Mouse (Mus musculus) cerebellum, adult 8-10 months (tissue): ENCODE measurements around the gene Mrpl37.
"Not testable (repeated sequence)": the region's sequence is repeated elsewhere in the genome, so short reads cannot be mapped to it uniquely, and the experiment has no call there.

Experiments used
- DNase-seq: peaks from one replicate; pipeline ENCODE4 v3.0.0; 2022

Mrpl37 gene

DNA sequence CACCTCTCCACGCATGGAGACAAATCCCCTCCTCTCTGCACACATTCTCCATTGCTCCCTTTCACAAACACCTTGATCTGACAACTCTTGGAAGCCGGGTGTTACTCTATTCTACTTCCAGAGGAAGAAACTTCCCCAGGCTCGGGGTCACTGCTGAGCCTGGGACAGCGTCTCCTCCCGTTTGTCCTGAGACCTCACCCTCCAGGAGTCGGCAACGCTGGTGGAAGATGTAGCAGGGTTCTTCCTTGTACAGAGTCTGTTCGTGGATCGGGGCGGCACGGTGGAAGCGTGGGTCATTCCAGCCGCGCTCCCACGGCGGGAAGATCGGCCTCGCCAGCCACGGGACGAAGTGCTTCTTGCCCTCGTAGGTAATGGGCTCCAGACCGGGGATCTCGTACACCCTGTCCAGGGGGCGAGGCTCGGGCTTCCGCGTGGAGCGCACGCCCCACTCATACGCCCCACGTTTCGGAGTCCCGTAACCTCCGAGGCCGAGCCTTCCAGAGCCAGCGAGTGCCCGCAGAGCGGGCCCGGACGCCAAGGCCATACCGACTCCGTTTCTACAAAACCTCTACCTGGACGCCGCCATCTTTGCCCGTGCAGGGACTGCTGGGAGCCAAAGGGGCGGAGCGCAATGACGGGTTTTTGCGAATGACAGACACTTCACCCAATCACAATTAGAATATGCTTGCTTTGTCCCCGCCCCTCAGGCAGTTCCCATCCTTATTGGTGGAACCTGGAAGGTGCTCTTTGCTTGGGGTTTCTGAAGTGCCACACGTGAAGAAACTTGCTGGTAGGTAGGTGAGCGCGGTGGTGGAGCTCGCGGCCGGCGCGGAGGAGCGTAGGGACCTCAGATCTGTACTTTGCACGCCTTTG lies at the start of gene Mrpl37, which contains the start of gene Cyb5rl:
TSS of gene Mrpl37 (minus strand) at position 617 of the 873 bp plus-strand sequence.
TSS of gene Cyb5rl (plus strand) at position 737 of the 873 bp plus-strand sequence.
- DNase-seq = peak; percentile 98

DNA sequence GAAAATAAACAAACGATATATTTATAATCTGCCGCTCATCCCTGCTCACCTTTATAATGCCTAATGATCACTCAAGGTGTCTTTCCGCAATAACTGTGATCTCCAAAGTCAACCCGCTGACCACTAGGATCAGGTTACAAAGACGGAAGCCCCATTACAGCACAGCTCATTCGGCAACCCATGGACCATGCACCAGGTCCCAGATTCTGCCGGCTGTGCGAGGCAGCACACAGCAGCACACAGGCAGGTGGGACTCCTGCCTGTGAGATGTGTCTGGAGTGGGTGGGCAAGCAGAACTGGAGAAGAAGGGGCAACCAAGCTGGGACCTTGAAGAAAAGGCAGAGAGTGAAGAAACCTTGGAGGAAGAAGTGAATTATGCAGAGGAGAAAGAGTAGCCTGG lies 47.6 kb upstream of the Mrpl37 start:
- DNase-seq = no peak

DNA sequence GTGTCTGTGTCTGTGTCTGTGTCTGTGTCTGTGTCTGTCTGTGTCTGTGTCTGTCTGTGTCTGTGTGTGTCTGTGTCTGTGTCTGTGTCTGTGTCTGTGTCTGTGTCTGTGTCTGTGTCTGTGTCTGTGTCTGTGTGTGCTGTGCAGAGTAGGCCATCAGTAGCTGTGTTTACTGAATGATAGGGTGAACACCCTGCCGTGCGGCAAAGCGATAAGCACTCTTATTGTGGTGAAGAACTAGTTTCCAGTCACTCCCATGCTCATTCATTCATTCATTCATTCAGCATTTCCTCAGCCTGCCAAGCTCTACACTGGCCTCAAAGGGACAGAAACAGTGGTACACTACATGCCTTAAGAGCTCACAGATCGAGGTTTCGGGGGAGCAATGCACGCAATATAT lies 42.5 kb upstream of the Mrpl37 start:
- DNase-seq = not testable (repeated sequence)

- DNase-seq = no peak
Observed at GRCm38 (mm10) chr4:107108291-107108731, 41.6 kb upstream of the Mrpl37 start.

- no peak for DNase-seq
Observed at GRCm38 (mm10) chr4:107106777-107107176, 40.1 kb upstream of the Mrpl37 start.

DNA sequence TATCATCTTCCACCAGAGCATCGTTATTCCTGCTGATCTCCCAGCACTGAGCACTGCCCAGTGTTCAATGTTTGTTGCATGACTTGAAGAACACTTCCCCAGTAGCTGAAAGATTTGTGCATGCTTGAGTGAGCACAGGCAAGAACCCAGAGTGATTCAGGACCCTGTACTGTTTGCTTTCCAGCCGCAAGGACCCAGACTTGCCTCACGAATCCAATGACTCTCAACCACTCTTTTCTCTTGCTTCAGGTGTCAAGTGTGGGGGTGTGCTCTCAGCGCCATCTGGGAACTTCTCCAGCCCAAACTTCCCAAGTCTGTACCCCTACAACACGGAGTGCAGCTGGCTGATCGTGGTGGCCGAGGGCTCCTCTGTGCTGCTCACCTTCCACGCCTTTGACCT lies 35.6 kb upstream of the Mrpl37 start:
- no peak for DNase-seq

DNA sequence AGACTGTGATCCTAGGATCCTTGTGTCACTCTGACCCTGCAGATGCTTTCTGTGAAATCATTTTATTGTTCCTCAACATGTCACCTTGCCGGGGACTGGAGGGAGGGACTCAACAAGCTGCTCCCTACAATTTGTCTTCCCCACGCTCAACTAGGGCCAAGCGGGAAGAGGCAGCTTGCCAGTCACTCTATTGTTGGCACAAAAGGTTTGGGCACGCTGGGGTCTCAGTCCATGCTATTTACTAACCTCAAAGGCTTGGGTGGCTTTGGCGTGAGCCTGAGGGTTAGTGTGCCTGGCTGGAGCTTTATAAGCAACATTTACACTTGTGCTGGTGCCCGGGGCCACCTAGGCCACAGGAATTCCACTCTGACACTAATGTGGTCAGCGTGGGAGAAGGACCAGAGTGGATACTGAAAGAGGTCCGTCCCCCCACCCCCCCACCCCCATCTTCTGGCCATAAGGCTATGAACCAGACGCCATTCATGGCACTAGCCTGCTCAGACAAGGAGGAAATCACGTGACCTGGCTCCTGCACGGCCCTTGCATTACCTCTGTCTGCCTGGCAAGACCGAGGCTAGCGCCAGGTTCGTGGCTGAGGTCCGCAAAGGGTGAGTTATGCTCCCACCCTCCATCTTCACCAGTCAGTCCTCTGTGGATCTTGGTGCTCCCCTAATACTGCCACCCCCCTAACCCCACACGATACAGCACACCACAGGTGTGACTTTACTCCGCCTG lies 32.3 kb upstream of the Mrpl37 start:
- no peak for DNase-seq

DNA sequence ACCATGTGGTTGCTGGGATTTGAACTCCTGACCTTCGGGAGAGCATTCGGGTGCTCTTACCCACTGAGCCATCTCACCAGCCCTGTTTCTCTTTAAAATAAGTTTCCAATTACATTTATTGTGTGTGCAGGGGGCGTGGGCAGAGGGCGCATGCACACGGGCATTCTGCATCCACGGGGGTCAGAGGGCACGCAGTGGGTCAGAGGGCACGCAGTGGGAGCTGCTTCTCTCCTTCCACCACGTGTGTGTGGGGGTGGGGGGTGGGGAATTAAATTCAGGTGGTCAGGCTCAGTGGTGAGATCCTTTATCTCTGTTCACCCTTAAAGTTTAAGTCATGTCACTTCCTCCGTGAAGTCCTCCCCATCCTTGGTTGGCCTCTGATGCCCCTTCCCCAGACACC lies 31.7 kb upstream of the Mrpl37 start:
- no peak for DNase-seq

- no peak for DNase-seq
Observed at GRCm38 (mm10) chr4:107097871-107098270, 31.2 kb upstream of the Mrpl37 start.

DNA sequence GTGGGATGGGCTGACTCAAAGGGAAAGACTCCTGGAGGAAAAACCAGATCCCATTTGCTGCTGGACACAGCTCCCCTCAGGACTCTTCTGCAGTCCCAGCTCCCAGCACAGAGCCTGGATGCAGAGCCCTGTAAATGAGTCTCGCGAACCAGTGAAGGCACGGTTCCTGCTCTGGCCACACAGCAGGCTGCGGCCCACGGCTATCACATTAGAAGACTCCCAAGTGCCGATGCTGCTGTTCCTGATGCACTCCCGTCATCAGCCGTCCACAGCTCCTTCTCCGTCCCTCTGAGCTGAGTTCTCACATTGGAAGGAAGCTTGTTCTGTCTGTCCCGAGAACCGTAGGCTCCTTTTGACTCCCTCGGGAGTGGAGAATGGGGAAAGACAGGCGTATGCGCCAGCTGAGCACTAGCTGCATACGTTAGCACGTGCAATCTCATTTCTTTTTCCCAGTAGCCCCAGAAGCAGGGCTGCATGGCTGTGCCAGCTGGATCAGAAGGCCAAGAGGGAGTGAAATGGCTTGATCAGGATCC lies 30.2 kb upstream of the Mrpl37 start, which contains the start of gene Cdcp2:
TSS of gene Cdcp2 (plus strand) at position 51 of the 533 bp plus-strand sequence.
- no peak for DNase-seq

GRCm38 (mm10) chr4:107096043-107096442 lies 29.4 kb upstream of the Mrpl37 start:
- no peak for DNase-seq

- DNase-seq = no peak
Observed at GRCm38 (mm10) chr4:107094484-107095187, 28.0 kb upstream of the Mrpl37 start.

- DNase-seq = no peak
Observed at GRCm38 (mm10) chr4:107091696-107092095, 25.0 kb upstream of the Mrpl37 start.

GRCm38 (mm10) chr4:107084858-107085257 lies 18.2 kb upstream of the Mrpl37 start:
- DNase-seq = no peak

DNA sequence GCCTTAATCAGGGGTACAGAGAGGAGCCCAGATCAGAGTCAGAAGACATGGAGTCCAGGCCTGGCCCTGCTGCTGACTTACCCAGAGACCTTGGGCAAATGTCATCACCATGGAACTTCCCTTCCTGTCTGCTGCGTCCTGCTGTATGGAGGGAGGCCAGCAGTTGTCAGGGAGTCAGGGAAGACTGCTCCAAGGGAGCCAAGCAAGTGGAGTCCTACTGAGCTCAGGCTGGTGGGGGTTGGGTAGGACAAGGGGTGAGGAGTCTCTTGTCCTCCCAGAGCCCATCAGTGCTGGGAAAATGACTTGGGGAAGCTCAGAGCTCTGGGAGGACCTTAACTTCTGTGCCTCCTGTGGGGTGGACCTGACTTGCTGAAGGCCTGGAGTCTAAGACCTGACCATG lies 17.7 kb upstream of the Mrpl37 start:
- no peak for DNase-seq

DNA sequence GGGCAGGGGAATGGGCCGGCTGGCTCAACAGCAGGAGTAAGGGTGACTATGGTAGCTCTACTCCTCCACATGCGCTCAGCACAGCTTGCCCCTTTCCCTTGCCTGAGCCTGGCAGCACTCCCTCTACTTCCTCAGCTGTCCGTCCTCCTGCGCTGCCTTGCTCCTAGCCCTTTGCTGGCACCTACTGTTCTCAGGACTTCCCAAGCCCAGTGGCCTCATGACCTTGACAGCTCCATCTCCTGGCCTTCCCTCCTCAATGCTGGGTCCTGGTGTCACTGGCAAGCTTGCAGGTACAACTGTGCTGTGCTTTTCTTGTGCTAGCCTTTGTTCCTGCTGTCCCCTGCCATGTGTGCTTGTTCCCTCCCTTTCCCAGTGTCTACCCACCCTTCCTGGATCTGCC lies 16.5 kb upstream of the Mrpl37 start:
- no peak for DNase-seq

DNA sequence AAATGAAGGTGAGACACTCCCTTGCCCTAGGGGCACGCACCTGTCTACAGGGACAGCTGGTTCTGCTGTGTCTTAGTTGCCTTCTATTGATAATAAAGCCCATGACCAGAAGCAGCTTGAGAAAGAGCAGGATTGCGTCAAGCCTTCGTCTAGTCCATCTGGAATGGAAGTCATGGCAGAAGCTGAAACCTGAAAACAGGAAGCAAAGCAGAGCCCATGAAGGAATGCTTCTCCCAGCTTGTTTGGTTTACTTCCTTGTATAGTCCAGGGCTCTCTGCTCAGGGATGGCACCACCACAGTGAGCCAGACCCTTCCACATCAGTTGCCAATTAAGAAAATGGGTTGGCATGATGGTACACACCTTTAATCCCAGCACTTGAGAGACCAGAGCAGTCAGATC lies 15.5 kb upstream of the Mrpl37 start:
- DNase-seq = no peak

GRCm38 (mm10) chr4:107079716-107080115 lies 13.0 kb upstream of the Mrpl37 start:
- DNase-seq = no peak

DNA sequence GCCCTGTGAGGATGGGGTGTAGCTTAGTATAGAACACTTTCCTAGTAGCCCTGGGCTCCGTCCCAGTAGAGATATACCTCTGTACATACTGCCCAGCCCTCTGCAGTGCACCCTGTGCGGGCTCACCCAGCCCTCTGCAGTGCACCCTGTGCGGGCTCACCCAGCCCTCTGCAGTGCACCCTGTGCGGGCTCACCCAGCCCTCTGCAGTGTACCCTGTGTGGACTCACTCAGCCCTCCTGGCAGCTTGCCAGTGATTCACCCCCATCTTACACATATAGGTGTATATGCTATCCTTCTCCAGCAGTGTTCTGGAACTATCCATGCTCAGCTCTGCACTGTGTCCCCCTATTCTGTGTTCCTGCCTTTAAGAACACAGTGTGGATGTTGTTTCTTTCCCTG lies 12.2 kb upstream of the Mrpl37 start:
- DNase-seq = no peak

GRCm38 (mm10) chr4:107075456-107075855 lies 8.8 kb upstream of the Mrpl37 start:
- no peak for DNase-seq

DNA sequence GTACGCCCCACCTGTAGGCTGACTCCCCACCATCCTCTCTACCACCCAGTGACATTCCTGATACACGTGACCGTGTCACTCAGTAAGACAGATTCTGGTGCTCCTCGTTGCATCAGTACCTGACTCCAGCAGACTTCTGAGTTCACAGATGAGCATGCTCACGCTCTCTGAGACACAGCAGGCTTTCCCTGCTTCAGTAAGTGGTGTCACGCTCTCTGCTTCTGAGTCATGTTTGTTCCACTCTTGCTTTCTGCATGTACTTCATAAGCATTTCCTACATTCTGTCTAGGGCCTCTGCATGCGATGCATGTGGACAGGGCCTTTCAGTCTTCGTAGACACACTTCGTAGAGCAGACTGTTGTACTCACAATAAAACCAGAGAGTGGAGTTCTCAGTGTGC lies 5.7 kb upstream of the Mrpl37 start:
- no peak for DNase-seq

DNA sequence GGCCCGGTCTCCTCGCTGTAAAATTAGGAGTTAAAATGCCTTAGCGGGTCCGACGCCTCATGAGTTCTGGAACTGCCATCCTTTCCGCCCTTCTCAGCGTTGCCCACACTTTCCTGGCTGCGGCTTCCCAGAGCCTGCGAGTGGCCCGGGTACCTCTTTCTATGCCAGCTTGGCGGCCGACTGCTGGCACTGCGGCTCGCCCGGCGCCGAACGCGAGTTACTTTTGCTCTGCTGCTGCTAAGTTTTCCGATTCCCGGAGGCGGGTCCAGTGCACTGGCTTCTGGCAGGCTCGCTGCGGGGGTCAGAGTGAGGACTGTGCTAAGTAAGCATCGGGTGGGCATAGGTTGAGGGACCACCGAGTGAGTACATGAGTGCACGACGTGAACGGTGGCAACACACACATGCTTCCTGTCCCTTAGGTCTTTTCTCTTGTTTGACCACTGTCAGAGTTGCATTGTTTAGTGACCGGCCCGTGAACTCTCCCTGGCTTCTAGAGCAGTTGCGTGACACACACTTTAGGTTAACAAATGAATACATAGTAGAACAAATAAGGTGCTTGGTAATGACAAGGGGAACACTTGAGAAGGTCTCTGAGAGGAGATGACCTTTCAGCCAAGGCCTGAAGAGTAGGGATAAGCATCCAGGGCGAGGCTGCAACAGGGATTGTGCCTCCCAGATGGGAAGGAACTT lies 628 bp upstream of the Mrpl37 start:
- no peak for DNase-seq
